Mouse (Mus musculus) 3134 (cell line): ENCODE measurements at regions not wholly inside any gene's neighbourhood (a gene's known extent, or its start where the extent isn't known, plus 50 kb on each side); places are given as distances from the start of the nearest gene placed in this dataset.

Source experiments
- DNase-seq: peaks from one replicate; pipeline ENCODE4 v3.0.0-alpha.2; 2011; ENCODE audit warnings: low spot score; ENCODE audit not compliant: insufficient read length; ENCODE audit errors: extremely low read depth

GRCm38 (mm10) chr11:79881812-79882211 lies 80.4 kb downstream of the Utp6 start:
- no peak for DNase-seq

- peak; percentile 42 for DNase-seq
Measured at GRCm38 (mm10) chr11:79878091-79878490, 84.1 kb downstream of the Utp6 start.

GRCm38 (mm10) chr11:79877184-79877745 lies 84.9 kb downstream of the Utp6 start:
- DNase-seq: no peak

GRCm38 (mm10) chr11:79871783-79872628 lies 90.2 kb downstream of the Utp6 start:
- no peak for DNase-seq

GRCm38 (mm10) chr11:79870189-79870588 lies 92.0 kb downstream of the Utp6 start:
- no peak for DNase-seq

GRCm38 (mm10) chr11:79869009-79869408 lies 93.2 kb downstream of the Utp6 start:
- no peak for DNase-seq

- DNase-seq: no peak
Measured at GRCm38 (mm10) chr11:79864836-79865235, 97.4 kb downstream of the Utp6 start.

- no peak for DNase-seq
Measured at GRCm38 (mm10) chr11:79863487-79864175, 98.6 kb downstream of the Utp6 start.

- DNase-seq: no peak
Measured at GRCm38 (mm10) chr11:79860611-79861067, 101.6 kb downstream of the Utp6 start.

- DNase-seq: no peak
Measured at GRCm38 (mm10) chr11:79856376-79856775, 105.8 kb downstream of the Utp6 start.

GRCm38 (mm10) chr11:79849545-79849944 lies 112.6 kb downstream of the Utp6 start:
- DNase-seq: no peak

- no peak for DNase-seq
Measured at GRCm38 (mm10) chr11:79844436-79844835, 117.8 kb downstream of the Utp6 start.

GRCm38 (mm10) chr11:79843021-79843420 lies 119.2 kb downstream of the Utp6 start:
- DNase-seq: no peak

- no peak for DNase-seq
Measured at GRCm38 (mm10) chr11:79839973-79840372, 122.2 kb downstream of the Utp6 start.

GRCm38 (mm10) chr11:79838051-79838450 lies 124.1 kb downstream of the Utp6 start:
- no peak for DNase-seq

- no peak for DNase-seq
Measured at GRCm38 (mm10) chr11:79837076-79837990, 124.9 kb downstream of the Utp6 start.

GRCm38 (mm10) chr11:79835873-79836272 lies 126.3 kb downstream of the Utp6 start:
- DNase-seq: no peak

- DNase-seq: no peak
Measured at GRCm38 (mm10) chr11:79833817-79834216, 128.4 kb downstream of the Utp6 start.

GRCm38 (mm10) chr11:79831591-79832320 lies 130.4 kb downstream of the Utp6 start:
- peak; percentile 59 for DNase-seq

GRCm38 (mm10) chr11:79830567-79831055 lies 131.6 kb downstream of the Utp6 start:
- no peak for DNase-seq
